Mouse (Mus musculus) gastrocnemius, postnatal 4 days (tissue): Measurements from ENCODE around the gene Thap11. TPM values are rescaled to one million over a fixed set of nuclear protein-coding genes. Genes with fewer than 3 reads are reported as not detected.
"Not testable (repeated sequence)": the region's sequence is repeated elsewhere in the genome, so short reads cannot be mapped to it uniquely, and the experiment has no call there.

ENCODE experiments used
- DNase-seq, 2 experiments: peaks; one replicate each; pipeline ENCODE4 v3.0.0; 2021 to 2022; ENCODE audit warnings: low spot score in 2 of 2, mixed read lengths in 2 of 2
- long read RNA-seq, 2 experiments: library from polyadenylated mRNA; stranded (forward); transcript quantifications; one replicate each; pipeline ENCODE4 v2.0.0; 2021
- total RNA-seq, 2 experiments: library from RNA; stranded (reverse); gene quantifications; 2 replicates each; pipeline ENCODE4 v1.2.3; 2021

Gene Thap11
- total RNA-seq = 10 to 100 TPM; 37.5 to 39.2 TPM
- long read RNA-seq, experiment 1, transcript Thap11-201 (1 exons, 1,819 nt) = major isoform, 51 of 51 reads
- long read RNA-seq, experiment 1, partial matches to known transcripts = 0 of 51 reads
- long read RNA-seq, experiment 1, other reads (novel, unspliced or antisense) = 0 of 51 reads
- long read RNA-seq, experiment 2, transcript Thap11-201 (1 exons, 1,819 nt) = major isoform, 63 of 63 reads
- long read RNA-seq, experiment 2, partial matches to known transcripts = 0 of 63 reads
- long read RNA-seq, experiment 2, other reads (novel, unspliced or antisense) = 0 of 63 reads

DNA sequence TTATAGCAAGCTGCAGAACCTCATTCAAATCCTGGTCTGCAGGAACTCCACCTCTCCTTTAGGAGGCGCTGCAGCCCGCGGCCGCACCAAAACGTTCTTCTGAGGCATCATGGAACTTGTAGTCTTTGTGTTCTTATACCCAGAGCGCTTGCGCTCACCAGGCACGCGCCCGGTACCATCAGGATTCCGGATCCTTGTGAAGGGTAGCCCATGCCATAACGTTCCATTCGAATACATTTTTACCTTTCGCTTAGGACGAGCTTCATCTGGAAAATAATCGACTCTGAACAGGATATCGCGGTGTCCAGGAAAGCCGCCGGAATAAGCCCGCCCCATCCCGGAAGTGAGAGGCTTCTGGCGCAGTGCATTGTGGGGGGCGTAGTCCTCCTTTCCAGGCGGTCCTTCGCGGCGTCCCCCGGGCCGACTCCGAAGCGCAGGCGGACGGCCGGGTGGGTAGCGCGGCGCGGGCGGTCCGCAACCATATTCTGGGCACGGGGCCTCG is at the start of gene Thap11:
Gene Thap11, plus strand, starts transcription at position 418 of the 502 bp plus-strand sequence.
- DNase-seq = peak; percentile 87 to 95

DNA sequence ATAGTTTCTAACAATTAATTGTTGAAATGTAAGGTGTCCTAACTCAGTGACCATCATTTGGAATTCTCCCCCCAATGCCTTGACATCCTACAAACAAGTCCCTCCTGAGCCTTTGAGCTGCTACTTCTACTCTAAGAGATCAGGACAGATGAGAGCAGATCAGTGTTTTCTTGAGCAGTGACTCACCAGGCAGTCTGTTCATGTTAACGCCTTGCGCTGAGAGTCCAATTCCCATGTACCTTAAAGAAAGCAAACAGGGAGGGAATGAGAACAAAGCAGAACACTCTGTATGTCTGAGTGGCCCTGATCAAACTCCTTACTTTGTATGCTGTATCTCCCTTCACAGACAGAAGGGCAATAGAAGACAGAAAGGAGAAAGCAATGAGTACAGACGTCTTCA is 49.6 kb upstream of the Thap11 start:
- DNase-seq = no peak

DNA sequence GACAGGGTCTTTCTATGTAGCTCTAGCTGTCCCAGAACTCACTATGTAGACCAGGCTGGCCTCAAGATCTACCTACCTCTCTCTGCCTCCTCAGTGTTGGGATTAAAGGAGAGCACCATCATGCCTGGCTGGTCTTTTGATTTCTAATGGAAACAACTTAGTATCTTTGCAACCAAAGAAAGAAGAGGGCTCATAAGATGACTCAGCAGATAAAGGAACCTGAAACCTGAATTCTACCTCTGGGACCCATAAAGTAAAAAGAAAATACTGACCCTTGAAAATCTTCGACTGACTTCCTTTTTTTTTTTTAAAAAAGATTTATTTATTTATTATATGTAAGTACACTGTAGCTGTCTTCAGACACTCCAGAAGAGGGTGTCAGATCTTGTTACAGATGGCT is 49.0 kb upstream of the Thap11 start:
- no peak for DNase-seq

DNA sequence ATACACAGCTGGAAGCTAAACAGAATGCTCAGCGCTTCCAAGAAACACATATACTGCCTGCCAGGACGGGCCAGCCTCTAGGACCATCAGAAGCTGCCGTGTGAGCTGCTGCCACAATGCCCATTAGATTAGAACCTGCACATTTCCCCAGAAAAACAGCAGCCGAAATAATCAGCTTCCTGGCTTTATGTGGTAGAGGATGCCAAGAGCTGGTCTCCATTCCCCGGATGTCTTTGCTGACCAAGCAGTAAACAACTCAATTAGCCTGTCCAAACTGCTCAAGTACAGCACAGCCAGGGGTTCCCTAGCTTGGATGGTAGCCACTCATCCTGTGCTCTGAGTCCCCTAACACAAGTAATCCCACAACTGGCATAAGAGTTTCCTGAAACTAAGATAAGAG is 47.2 kb upstream of the Thap11 start:
- DNase-seq = no peak

DNA sequence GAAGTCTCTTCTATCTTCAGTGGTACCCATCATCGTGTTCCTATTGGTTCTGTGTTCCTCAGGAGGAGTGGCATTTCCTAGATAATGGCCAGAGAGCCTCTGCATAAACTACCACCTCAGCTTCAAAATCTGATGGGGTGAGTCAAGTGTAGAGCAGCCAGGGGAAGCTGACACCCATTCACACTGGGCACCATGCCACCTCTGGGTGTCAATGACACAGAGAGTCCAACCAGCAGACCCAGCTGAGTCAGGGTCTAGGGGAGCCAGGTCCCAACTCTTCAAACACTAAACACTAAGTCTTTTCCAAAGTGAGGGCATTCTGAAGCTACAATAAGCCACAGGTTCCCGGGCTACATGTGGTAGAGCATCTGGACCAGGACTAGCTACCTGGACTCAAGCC is 46.5 kb upstream of the Thap11 start:
- peak; percentile 20 to 40 for DNase-seq

DNA sequence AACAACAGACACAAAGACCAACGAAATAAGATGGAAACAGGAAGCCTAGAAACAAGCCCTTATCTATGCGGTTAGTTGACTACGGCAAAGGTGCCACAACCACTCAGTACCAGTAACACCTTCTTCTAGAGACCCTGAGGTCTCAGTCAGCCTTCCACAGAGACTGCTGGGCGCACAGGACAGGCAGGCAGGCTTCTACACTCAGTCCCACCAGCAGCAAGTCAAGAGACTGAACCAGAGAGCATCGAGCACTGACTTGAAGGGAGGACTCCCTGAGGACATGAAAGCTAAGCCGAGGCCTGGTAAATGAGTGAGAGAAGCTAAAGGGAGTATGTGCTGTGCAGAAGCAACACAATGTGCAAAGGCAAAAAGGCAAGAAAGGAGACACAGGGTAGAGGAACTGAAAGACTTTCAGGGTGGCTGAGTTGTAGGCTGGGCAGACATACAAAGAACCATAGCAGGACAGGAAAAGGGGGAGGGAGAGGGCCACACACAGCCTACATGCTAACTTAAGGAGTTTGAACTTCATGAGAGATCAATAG is 44.6 kb upstream of the Thap11 start:
- no peak for DNase-seq

DNA sequence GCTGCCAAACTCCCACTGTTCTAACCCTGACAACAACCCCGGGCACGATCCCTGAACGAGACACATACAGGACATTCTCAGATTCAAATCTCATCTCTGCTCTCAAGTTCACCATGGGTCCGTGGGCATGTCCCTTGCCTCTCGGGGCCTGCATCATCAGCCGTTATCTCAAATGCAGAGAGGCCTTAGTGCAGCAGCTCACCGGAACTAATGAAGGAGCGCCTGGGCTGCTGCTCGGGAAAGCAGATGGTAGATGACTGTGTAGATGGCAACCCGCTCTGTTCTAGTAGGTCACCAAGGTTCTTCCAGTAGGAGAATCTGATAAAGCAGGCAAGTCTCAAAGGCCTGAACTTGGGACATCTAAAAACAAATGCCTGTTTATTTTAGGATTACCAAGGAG is 43.9 kb upstream of the Thap11 start:
- DNase-seq = no peak

DNA sequence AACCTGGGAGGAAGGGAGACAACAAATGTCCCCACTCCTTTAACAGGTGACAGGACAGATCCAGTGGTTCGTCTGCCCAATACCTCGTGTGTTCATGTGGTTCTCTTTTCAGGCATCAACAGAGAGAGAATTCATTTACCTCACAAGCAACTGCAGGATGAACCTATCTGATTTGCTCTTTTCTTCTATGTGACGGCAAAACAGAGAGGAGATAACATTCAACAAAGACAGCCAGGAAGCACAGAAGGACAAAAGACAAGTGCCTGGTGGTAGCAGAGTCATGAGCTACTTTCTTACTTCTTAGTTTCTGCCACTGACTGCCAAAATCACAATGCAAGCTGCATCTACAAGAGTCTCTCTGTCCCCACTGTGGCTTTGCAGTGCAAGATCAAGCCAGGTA is 43.4 kb upstream of the Thap11 start:
- DNase-seq = no peak

DNA sequence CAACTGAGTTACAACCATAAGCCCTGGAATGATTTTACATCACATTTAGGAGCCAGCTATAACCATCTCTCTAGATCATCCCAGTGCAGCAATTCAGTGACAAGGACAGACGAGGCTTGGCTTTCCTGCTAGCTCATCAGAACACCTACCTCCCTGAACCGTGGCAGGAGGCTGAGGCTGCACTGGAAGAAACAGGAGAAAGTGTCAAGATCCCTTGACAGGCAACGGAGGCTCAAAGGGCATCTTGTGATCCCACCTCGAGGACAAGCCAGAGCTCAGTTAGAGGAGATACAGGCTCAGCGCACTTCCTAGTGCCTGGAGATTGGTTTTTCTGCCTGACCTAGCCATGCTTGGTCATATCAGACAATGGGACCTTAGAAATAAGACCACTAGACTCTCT is 42.4 kb upstream of the Thap11 start:
- DNase-seq = no peak

DNA sequence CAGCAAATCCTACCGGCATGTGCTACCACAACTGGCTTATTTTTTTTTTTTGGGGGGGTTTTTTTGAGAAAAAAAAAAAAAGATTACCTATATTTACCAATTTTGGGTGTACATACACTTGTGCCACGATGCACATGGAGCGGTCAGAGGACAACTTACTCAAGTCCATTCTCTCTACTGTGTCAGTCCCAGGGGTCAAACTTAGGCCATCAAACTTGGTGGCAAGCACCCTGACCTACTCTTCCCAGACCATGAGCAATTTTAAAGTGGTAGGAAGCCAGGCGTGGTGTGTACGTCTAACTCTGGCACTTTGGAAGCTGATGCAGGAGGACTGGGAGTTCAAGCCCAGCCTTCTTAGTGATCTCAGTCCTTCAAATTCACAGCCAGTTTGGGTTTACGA is 41.7 kb upstream of the Thap11 start:
- DNase-seq = no peak

DNA sequence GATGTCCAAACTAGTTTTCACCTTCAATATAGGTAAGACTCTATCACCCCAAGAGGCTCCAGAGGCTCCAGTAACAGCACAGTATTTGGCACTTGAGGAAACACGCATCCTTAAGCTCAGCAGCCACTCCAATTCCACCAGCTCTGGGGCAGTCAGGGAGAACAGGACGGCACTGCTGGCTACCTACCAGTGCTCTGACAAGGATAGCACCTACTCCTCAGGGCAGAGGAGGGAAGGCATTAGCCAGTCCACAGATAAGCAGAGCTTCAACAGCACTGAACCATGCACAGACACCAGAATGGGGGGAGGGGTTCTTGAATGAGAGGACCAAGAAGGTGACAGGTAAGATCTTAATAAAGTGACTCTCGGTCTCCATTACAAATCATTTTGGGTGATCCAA is 35.3 kb upstream of the Thap11 start:
- no peak for DNase-seq

DNA sequence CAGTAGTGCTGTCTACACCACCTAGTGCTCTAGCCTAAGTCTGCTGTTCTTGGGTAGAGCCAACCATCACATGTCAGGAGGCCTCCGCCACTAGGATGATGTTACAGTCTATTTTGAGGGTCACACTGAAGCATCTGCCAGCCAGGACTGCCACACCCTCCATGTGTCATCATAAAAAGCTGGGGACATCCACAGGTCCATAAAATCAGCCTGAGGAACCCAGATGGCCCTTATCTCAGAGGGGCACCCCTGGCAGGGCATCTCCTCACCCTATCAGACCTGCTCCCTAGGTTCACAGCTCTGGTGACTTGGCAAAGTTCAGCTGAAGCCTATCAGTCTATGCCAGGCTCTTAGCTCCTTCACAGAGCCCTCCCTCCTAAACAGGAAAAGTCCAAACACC is 34.0 kb upstream of the Thap11 start:
- peak in 1 of 2 experiments; percentile 13 for DNase-seq

DNA sequence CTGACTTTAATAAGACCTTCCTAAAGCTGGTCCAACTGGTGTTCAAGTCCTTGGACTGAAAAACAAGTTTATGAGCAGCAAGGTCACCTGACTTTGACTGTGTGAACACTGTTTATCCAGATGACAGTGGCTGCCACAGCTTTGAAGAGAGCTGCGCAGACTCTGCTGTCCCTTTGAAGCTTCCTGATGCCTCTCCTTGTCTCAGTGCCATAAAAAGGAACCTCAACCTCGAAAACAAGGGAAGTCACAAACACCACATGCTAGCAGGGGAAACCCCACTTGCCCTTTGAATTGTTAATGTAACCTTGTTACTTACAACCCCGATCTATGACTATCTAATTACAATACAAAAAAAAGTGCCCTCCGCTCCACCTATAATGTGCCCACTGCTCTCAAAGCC is 29.4 kb upstream of the Thap11 start:
- DNase-seq = no peak

DNA sequence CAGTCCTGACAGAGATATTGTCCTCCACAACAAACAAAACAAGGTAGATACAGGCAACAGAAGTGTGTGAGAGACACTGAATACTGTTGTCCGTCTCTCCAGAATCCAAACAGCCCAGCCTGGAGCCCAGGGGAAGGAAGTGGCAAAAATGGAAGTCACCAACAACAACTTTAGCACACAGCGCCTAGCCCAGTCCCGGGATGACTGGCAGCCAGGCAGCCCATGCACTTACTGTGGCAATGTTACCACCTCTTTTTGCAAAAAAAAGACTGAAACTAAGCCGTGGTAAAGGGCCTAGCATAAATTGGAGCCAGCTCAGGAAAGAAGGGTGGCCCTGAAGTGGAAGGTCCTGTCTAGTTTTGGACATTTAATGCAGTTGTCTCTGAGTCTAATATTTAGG is 28.6 kb upstream of the Thap11 start:
- DNase-seq = no peak

DNA sequence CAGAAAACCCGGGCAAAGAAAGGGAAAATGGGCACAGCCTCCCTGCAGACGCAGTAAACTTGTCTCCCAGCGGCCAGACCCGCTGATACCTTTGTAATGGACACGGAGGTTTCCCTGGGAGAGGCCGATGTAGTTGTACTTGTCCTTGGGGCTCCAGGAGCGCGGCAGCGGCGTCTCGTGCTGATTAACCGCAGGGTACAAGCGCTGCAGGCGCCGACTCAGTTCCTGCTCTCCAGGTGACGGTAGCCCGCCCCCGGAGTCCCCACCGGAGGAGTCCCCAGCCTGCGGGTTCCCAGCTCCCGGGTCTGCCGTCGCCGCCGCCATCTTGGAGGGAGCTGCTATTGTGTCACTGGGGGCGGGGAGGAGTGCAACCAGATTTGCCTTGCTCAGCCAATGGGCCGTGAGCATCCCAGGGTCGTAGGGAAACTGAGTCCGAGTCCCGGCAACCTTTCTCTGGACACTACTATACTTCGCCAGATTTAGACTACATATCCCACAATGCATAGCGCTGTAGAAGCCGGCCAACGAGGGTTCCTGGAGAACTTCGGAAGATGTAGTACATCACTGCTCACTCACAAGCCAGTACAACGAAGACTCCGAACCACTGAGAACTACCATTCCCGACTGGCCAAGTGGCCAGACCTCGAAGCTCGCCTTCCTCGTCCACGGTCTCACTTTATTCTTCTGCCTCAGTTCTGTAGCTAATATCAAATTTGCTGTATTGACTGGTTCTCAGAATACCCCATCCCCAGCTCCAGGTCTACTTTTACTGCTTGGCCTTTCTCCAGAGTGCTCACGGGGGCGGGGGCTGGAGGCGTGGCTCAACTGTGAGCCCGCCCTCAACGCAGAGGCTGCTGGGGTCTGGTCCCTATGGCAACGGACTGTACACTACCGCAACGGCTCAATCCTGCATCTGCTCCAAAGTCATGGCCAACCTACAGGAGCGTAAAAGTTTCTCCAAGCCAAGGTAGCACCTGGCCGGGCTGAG is 27.8 kb upstream of the Thap11 start, which contains the start of the genes Ranbp10 and Tsnaxip1:
Gene Ranbp10, minus strand, starts transcription at position 490 of the 988 bp plus-strand sequence.
Gene Tsnaxip1, plus strand, starts transcription at position 871 of the 988 bp plus-strand sequence.
- DNase-seq = peak; percentile 86 to 92

DNA sequence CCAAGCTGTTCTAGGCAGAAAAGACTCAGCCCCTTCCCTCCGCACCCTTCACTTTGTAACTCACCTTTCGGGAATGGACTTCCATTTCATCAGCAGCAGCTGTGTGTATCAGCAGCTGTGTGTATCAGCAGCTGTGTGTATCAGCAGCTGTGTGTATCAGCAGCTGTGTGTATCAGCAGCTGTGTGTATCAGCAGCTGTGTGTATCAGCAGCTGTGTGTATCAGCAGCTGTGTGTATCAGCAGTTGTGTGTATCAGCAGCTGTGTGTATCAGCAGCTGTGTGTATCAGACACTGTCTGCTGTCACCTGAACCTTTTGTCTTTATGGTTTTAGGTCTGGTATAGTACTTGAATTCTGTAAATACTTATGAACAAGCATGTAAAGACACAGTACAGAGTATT is 21.2 kb upstream of the Thap11 start:
- not testable (repeated sequence) for DNase-seq

DNA sequence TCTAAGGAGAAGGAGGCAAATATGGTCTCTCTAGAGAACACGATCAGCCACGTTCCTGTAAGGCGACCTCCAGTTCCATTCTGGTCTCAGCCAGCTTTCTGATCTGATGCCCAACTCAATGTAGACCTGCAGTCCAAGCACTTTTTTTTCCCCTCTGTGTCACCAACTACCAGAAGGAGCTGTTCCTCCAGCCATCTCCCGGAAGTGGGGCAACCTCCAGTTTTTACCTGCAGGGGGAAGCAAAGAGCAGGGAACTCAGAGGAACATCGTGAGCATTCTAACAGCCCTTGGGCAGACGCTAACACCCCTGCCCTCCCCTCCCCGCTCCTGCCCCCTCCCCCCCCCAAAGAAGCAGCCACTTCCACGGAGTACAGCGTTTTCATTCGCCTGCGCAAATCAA is 19.6 kb upstream of the Thap11 start:
- DNase-seq = peak; percentile 30 to 47

DNA sequence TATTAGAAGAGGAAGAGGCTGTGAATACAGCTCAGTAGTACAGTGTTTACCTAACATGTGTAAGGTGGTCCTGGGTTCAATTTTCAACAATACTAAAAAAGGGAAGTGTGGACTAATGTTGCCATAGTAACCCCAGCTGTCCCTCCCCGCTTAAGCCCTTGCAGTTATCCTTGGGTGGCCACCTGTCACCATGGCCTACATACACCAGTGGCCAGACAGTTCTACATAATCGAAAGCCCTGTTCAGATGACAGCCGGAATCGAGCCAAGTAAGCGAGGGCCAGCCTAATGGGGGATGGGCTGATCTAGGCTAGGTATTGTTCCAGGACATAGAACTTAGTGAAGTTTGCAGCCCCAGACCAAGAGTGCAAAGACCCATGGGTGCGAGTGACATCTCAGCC is 17.9 kb upstream of the Thap11 start:
- no peak for DNase-seq

DNA sequence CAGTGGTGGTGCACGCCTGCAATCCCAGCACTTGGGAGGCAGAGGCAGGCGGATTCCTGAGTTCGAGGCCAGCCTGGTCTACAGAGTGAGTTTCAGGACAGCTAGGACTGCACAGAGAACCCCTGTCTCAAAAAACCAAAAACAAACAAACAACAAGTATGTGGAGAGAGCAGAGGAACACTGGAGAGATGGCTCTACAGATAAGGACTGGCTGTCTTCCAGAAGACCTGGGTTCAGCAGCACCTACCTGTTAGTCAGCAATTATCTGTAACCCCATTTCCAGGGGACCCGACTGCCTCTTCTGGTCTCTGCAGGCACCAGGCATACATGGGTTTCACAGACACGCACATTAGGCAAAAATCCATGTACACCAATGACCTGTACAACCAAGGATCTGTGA is 15.7 kb upstream of the Thap11 start:
- no peak for DNase-seq

DNA sequence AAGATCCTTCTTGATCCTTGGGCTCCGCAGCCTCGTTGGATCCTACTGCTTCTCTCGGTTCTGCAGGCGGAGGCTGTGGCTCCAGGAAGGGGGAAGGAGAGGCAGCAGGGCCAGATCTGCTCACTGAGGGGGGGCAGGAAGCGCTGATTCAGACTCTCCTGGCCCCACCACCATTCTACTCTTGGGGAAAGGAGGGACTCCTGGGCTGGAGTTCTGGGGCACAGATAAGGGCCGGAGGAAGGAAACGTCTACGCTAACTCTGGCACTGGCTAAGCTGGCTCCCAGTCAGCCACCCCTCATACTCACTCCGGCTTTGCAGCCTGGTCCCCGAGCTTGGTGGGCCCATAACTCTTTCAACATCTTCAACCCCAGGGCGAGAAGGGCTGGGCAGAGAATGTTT is 8.3 kb upstream of the Thap11 start:
- DNase-seq = no peak

DNA sequence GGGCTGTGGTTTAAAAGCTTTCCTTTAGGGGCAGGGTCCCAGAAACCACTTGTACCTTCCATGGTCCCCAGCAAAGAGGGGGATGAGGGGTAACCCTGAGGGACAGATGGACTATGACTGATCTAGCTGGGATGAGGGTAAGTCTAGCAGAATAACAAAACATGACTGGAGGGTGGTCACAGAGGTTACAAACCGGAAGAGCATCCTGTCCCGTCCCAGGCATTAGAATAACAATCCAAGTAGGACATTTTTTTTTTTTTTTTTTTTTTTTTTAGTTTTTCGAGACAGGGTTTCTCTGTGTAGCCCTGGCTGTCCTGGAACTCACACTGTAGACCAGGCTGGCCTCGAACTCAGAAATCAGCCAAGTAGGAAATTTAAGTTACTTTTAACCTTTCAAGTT is 4.9 kb upstream of the Thap11 start:
- DNase-seq = no peak

DNA sequence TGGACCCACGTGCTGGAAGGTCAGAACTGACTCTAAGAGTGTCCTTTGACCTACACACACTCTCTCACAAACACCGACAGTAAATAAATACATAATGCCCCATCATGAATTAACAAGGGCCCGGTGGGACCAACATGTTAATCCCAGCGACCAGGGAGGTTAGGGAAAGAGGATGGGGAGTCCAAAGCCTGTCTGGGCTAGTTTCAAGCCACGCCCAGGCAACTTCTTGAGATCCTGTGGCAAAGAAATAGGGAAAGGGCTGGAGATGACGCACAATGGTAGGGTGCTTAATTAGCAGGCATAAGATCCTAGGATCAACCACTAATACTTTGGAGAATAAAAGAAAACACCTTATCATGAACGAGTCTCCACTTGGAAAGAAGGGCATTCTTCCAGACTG is 4.3 kb upstream of the Thap11 start:
- DNase-seq = no peak
